Mouse (Mus musculus) embryonic facial prominence, embryonic 10.5 days (tissue): Measurements from ENCODE around the gene Tmem186. TPM values are rescaled to one million over a fixed set of nuclear protein-coding genes. Genes with fewer than 3 reads are reported as not detected.
A peak's percentile ranks its signal among the peaks of the same experiment; 100 is the strongest.

Experiments used
- DNase-seq: peaks from one replicate; pipeline ENCODE4 v3.0.0-alpha.2; 2017; ENCODE audit warnings: low spot score
- H3K27ac ChIP-seq: fragments of 300-500 bp; sonication (generic); replicated peaks from 2 replicates; pipeline ENCODE4 v1.5.1; 2016; ENCODE audit warnings: mild to moderate bottlenecking
- H3K27me3 ChIP-seq: fragments of 300-500 bp; sonication (generic); replicated peaks from 2 replicates; pipeline ENCODE4 v1.6.1; 2016; ENCODE audit warnings: low read depth, mild to moderate bottlenecking; ENCODE audit not compliant: poor library complexity, severe bottlenecking
- H3K36me3 ChIP-seq: fragments of 300-500 bp; sonication (generic); replicated peaks from 2 replicates; pipeline ENCODE4 v1.6.1; 2016; ENCODE audit warnings: mild to moderate bottlenecking, moderate library complexity
- H3K4me1 ChIP-seq: fragments of 300-500 bp; sonication (generic); 2 replicates; pipeline ENCODE4 v1.6.1; 2016
- H3K4me3 ChIP-seq: fragments of 300-500 bp; sonication (generic); 2 replicates; pipeline ENCODE4 v1.5.1; 2016; ENCODE audit warnings: mild to moderate bottlenecking, moderate library complexity
- H3K9me3 ChIP-seq: fragments of 300-500 bp; sonication (generic); 2 replicates; pipeline ENCODE4 v1.6.1; 2016; ENCODE audit warnings: mild to moderate bottlenecking
- WGBS: fragments of 180-500 bp; shearing (Covaris S2); methylation state at CpG from one replicate; pipeline ENCODE4 v1.1.7; 2016; 5-methylcytosine and 5-hydroxymethylcytosine counted together
- polyA plus RNA-seq: library from polyadenylated mRNA; unstranded; fragments of >200 nt; fragmentation: Nextera tagmentation; extraction: Ambion mirVana; gene quantifications from 2 replicates; pipeline ENCODE4 v1.2.1, GENCODE M21; 2016

Tmem186 gene
- 23.5 and 25.4 TPM in 2 replicates for polyA plus RNA-seq

- peak within 1 kb of the TSS; percentile 93 for H3K27ac ChIP-seq
These were observed at the start of gene Tmem186, which contains the start of gene Pmm2 for GRCm38 (mm10) chr16:8637217-8638051. TSS of gene Tmem186 (minus strand) at chr16:8637712. TSS of gene Pmm2 (plus strand) at chr16:8637674.

GRCm38 (mm10) chr16:8686871-8687535 is 49.5 kb upstream of the Tmem186 start:
- H3K4me3 ChIP-seq = no peak overlapping the region
- WGBS = 84% methylated on average over 11 of the region's 11 CpGs
- H3K27me3 ChIP-seq = no peaks in the 10 kb centered on the region
- H3K36me3 ChIP-seq = peaks cover 75% of the 10 kb centered on the region
- no peak for DNase-seq
- no peaks in the 10 kb centered on the region for H3K9me3 ChIP-seq
- H3K4me1 ChIP-seq = no peaks in the 10 kb centered on the region
- no peak overlapping the region for H3K27ac ChIP-seq

More at GRCm38 (mm10) chr16:8637217-8638051, at the start of gene Tmem186, which contains the start of gene Pmm2:
- Histone ChIP-seq H3K9me3 (no peaks in the 10 kb centered on the region), H3K4me1 (peaks cover 24% of the 10 kb centered on the region), H3K36me3 (peaks cover 48% of the 10 kb centered on the region), H3K4me3 (peak within 1 kb of the TSS; percentile 75), H3K27me3 (no peaks in the 10 kb centered on the region)
- under 1% methylated on average over 59 of the region's 59 CpGs for WGBS
- DNase-seq = peak; percentile 88

GRCm38 (mm10) chr16:8686121-8686870 is 48.8 kb upstream of the Tmem186 start:
- H3K36me3 ChIP-seq = peaks cover 68% of the 10 kb centered on the region
- peak; percentile 67 for DNase-seq
- H3K4me3 ChIP-seq = no peak overlapping the region
- H3K9me3 ChIP-seq = no peaks in the 10 kb centered on the region
- WGBS = 63% methylated on average over 7 of the region's 7 CpGs
- no peaks in the 10 kb centered on the region for H3K4me1 ChIP-seq
- H3K27me3 ChIP-seq = no peaks in the 10 kb centered on the region
- H3K27ac ChIP-seq = no peak overlapping the region

DNA sequence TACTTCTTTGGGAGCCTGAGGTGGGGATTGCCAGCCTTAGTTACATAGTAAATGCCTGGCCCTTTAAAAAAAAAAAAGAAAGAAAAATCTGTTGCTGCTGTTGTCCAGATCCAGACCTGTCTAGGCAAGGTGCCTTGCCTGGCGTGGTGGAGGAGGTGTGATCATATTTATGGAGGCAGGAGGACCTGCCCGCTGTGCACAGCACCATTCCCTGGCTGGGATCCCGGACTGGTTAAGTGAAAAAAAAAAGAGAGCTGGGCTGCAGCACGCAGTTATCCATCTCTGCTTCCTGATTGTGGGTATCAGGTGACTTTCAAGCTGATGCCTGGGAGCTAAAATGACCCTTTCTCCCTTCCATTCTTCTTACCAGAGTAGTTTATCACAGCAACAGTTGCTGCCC is 47.6 kb upstream of the Tmem186 start:
- Histone ChIP-seq H3K27me3 (no peaks in the 10 kb centered on the region), H3K9me3 (no peaks in the 10 kb centered on the region), H3K4me3 (no peak overlapping the region), H3K27ac (no peak overlapping the region), H3K4me1 (no peaks in the 10 kb centered on the region), H3K36me3 (peaks cover 55% of the 10 kb centered on the region)
- DNase-seq = no peak
- WGBS = 91% methylated on average over 4 of the region's 4 CpGs

- Histone ChIP-seq H3K4me1 (no peaks in the 10 kb centered on the region), H3K36me3 (peaks cover 14% of the 10 kb centered on the region; the same call in 1 of the 2 replicates), H3K27ac (no peak within 1 kb of the TSS), H3K4me3 (no peak within 1 kb of the TSS), H3K9me3 (no peaks in the 10 kb centered on the region), H3K27me3 (no peaks in the 10 kb centered on the region)
- no peak for DNase-seq
- 84% methylated on average over 5 of the region's 5 CpGs for WGBS
These were observed 43.0 kb upstream of the Tmem186 start, which contains the start of gene Gm5767 for GRCm38 (mm10) chr16:8680470-8680869. TSS of gene Gm5767 (plus strand) at chr16:8680770.

GRCm38 (mm10) chr16:8679780-8680179 is 42.3 kb upstream of the Tmem186 start:
- H3K4me1 ChIP-seq = no peaks in the 10 kb centered on the region
- H3K9me3 ChIP-seq = no peaks in the 10 kb centered on the region
- 86% methylated on average over 3 of the region's 3 CpGs for WGBS
- no peak overlapping the region for H3K27ac ChIP-seq
- no peaks in the 10 kb centered on the region for H3K27me3 ChIP-seq
- peaks cover 10% of the 10 kb centered on the region; the same call in 1 of the 2 replicates for H3K36me3 ChIP-seq
- DNase-seq = no peak
- no peak overlapping the region for H3K4me3 ChIP-seq

- Histone ChIP-seq H3K4me1 (no peaks in the 10 kb centered on the region; the same call in 1 of the 2 replicates), H3K36me3 (peaks cover 6% of the 10 kb centered on the region; the same call in 1 of the 2 replicates), H3K9me3 (no peaks in the 10 kb centered on the region), H3K27me3 (peaks cover 5% of the 10 kb centered on the region), H3K27ac (no peak overlapping the region), H3K4me3 (no peak overlapping the region)
- no peak for DNase-seq
- 89% methylated on average over 4 of the region's 4 CpGs for WGBS
These were observed 41.2 kb upstream of the Tmem186 start for GRCm38 (mm10) chr16:8678676-8679075.

GRCm38 (mm10) chr16:8678035-8678434 is 40.5 kb upstream of the Tmem186 start:
- Histone ChIP-seq H3K27me3 (peaks cover 11% of the 10 kb centered on the region), H3K27ac (no peak overlapping the region), H3K4me3 (no peak overlapping the region), H3K36me3 (no peaks in the 10 kb centered on the region), H3K9me3 (no peaks in the 10 kb centered on the region), H3K4me1 (no peaks in the 10 kb centered on the region; the same call in 1 of the 2 replicates)
- 58% methylated on average over 5 of the region's 5 CpGs for WGBS
- DNase-seq = no peak

- 54% methylated on average over 4 of the region's 4 CpGs for WGBS
- no peaks in the 10 kb centered on the region for H3K9me3 ChIP-seq
- no peak overlapping the region for H3K27ac ChIP-seq
- peak; percentile 50 for DNase-seq
- peaks cover 17% of the 10 kb centered on the region for H3K27me3 ChIP-seq
- H3K4me3 ChIP-seq = no peak overlapping the region
- peaks cover under 1% of the 10 kb centered on the region; the same call in 1 of the 2 replicates for H3K4me1 ChIP-seq
- H3K36me3 ChIP-seq = no peaks in the 10 kb centered on the region
These were observed 39.3 kb upstream of the Tmem186 start for GRCm38 (mm10) chr16:8676800-8677199.

DNA sequence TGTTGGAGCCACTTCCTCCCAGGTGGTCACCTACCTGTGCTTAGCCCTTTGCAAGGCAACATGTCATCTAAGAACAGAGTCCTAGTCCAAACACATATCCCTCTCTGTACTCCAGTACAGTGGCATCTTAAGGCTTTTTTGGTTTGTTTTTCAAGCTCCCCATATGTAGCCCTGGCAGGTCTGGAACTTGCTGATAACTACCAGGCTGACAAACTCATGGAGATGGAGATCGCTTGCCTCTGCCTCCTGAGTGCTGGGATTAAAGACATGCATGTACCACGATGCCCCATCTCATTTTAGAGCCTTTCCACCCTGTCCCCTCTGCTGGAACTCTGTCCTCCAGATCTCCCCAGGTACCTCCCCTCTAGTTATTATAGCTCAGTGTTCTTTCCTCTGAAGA is 38.7 kb upstream of the Tmem186 start:
- Histone ChIP-seq H3K27ac (no peak overlapping the region), H3K4me1 (peaks cover 6% of the 10 kb centered on the region), H3K9me3 (no peaks in the 10 kb centered on the region), H3K27me3 (peaks cover 17% of the 10 kb centered on the region), H3K4me3 (no peak overlapping the region), H3K36me3 (no peaks in the 10 kb centered on the region)
- WGBS = 68% methylated on average over 2 of the region's 2 CpGs
- no peak for DNase-seq

- H3K36me3 ChIP-seq = no peaks in the 10 kb centered on the region
- no peak overlapping the region for H3K27ac ChIP-seq
- no peak overlapping the region for H3K4me3 ChIP-seq
- 88% methylated on average over 8 of the region's 8 CpGs for WGBS
- DNase-seq = no peak
- peaks cover 17% of the 10 kb centered on the region for H3K27me3 ChIP-seq
- no peaks in the 10 kb centered on the region for H3K9me3 ChIP-seq
- peaks cover 13% of the 10 kb centered on the region for H3K4me1 ChIP-seq
These were observed 38.0 kb upstream of the Tmem186 start for GRCm38 (mm10) chr16:8675559-8675958.

DNA sequence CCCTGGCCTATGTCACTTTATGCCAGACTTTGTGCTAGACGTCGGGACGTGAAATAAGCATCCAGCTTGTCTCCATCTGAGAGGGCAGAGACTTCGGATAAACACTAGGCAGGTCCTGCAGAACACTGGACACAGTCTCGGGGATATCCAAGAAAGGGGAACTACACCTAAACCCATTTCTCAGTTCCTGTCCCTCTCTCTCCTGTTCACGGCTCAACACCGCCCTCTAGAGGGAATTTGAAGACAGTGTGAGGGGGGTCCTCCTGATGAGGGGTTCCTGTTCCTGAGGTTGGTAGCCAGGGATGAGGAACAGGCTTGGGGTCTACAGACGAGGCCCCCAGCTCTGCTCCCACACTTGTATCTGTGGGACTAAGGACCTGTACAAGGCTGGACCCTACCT is 36.7 kb upstream of the Tmem186 start:
- Histone ChIP-seq H3K36me3 (peaks cover 2% of the 10 kb centered on the region), H3K9me3 (no peaks in the 10 kb centered on the region), H3K27ac (no peak overlapping the region), H3K27me3 (peaks cover 17% of the 10 kb centered on the region), H3K4me1 (peaks cover 26% of the 10 kb centered on the region), H3K4me3 (no peak overlapping the region)
- 4% methylated on average over 8 of the region's 8 CpGs for WGBS
- DNase-seq = peak; percentile 72
